Mouse (Mus musculus) layer of hippocampus, adult 9-11 months (tissue): ENCODE measurements around the gene Pde4b.

Source experiments
- DNase-seq: peaks from one replicate; pipeline ENCODE4 v3.0.0; 2022

Pde4b gene

GRCm38 (mm10) chr4:102582963-102583362 is 495.6 kb downstream of the Pde4b start:
- no peak for DNase-seq

GRCm38 (mm10) chr4:102583469-102583868 is 496.1 kb downstream of the Pde4b start:
- DNase-seq, result no peak

GRCm38 (mm10) chr4:102584601-102585265 is 497.4 kb downstream of the Pde4b start:
- DNase-seq, result no peak

DNA sequence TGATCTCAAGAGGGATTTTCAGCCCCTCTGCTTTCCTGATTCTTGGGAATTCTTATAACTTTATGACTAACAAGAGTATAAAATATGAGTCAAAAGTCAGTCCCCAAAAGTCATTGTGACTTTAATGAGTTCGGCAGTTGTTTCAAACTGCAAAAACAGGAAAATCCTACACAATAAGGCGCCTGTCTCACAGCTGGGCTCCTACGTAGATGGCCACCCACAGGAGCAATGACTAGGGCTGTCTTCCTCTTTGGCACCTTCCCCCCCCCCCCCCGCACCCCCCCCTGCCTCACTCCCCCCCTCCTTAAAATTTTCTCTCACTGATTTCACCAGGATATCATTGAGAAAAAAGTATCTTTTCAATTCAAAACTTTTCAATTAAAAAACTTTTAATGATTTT is 498.2 kb downstream of the Pde4b start:
- no peak for DNase-seq

DNA sequence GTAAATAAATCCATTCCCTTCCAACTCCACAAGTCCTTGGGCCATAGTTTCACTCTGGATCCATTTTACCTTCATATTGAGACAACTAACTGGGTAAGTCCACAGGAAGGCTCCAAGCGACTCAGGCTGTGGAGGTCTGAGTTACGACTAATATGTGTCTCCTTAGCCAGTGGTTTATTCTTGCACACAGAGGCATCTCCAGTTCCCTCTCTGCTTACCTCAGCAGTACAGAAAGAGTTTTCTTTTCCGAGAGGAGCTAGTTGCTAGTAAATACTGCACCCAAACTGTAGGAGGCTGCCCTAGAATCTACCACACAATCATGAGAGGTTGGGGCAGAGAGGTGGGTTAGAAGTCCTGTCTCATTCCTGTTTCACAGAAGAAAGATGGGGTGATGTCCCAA is 499.4 kb downstream of the Pde4b start:
- DNase-seq, result no peak

DNA sequence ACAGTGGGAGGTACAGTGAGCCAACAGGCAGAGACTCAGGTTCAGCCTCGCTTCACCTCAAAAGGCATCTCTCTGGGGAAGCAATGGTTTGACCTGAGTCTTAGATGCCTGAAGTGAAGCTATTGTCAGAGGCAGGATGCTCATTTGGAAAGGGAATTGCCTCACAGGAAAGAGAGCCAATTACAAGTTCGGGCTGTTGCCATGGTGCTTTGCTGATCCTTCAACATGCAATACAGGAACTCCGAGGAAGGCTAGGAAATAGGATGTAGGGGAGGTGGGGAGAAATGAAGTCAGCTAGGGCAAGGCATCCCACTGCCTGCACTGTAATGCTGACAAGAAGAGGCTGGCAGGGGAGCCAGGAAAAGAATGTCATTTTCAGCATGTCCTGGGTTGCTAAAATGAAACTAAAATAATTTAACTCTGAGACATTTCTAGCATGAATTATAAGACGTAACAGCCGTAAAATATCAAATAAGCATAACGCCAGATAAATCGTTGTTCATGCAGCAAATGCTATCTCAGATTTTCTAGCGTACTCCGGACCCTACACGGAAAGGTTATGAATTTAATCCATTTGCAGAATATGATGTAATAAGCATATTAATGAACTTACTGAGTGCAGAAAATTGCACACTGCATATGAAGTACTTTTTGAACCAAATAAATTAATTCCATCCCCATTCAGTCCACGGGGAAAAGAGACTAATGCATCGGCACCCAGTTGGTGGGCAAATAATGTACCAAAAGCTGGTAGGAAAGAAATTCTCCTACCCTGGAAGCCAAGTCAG is 501.5 kb downstream of the Pde4b start:
- DNase-seq, result peak; percentile 78

GRCm38 (mm10) chr4:102589537-102590031 is 502.2 kb downstream of the Pde4b start:
- no peak for DNase-seq

DNA sequence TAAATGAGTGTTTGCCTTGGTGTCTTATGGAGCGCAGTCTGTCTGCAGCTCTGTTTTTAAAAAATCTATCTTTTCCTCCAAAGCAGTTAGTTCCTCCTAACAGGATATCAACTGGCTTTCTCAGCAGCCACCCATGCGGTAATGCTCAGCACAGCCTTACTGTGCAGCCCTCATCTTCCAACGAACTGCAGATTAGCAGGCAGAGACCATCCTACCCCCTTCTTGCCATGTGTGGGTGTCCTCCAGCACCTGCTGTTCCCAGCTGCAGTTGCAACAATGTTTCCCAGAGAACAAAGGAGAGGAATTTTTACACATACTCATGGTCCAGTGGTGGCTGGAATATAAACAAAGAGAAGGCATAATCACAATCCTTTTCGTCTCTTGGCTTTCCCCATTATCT is 504.5 kb downstream of the Pde4b start:
- DNase-seq, result no peak

DNA sequence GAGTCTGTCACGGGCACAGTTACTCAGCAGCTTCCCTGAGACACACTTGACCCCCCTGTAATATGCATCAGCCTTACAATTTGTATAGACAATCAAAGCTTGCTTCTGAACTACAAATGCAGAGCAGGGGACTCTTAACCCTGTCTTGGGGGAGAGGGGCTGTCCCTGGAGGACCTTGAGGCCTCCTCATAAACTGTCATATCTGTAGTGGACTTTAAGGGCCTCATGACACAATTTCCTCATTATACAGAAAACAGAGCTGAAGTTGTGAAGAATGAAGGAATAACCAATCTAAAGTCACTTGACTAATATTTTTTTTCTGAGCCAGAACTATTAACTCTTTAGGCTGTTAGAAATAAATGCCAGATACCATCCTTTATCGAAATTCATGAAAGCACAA is 505.2 kb downstream of the Pde4b start:
- DNase-seq, result no peak

DNA sequence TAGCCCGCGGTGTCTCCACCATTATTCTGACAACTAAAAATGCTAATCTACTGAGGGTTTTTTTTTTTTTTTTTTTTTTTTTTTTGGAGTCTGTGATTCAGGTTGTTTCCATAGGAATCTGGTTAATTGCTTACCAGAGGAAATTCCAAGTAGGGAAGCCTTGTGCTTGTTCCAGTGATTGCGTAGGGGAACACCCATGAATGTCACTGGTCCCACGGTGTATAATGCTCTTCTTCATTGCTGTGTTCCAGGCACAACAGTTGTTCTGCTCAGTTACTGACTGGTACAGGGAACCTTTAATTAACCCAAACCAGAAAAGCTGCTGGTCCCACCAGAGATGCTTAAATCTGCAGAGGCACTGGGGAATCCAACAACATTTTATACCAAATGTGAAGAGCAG is 506.3 kb downstream of the Pde4b start:
- no peak for DNase-seq

GRCm38 (mm10) chr4:102594506-102594905 is 507.2 kb downstream of the Pde4b start:
- no peak for DNase-seq

- no peak for DNase-seq
Measured at GRCm38 (mm10) chr4:102603968-102604367, 516.6 kb downstream of the Pde4b start.

GRCm38 (mm10) chr4:102605231-102605630 is 517.9 kb downstream of the Pde4b start:
- no peak for DNase-seq

DNA sequence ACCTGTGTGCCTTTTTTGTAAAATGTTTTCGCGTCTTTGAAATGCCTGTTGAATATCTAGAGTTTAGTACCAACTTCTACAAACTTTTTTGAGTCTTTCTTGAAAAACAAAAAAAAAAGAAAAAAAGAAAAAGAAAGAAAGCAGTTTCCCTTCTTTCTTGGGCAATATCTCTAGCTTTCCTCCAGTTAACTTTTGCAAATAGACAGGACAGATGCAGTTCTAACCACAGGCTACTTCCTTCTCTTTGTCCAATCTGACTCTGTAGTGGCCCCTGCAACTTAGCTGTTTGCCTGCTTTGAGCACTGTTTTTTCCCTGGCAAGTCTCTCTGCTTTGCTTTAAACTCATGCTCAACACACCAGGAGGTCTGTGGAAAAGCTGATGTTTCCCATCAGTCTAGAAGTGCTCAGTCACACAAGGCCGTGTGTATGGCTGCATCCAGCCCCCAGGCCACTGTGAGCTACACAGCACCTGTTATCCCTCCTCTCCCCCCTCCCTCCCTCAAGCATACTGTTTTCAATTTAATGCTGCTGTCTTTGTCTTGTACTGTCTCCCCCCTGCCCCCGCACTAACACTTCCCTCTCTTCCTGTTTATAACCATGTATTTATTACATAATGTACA is 518.5 kb downstream of the Pde4b start:
- no peak for DNase-seq

GRCm38 (mm10) chr4:102606825-102607224 is 519.5 kb downstream of the Pde4b start:
- no peak for DNase-seq

DNA sequence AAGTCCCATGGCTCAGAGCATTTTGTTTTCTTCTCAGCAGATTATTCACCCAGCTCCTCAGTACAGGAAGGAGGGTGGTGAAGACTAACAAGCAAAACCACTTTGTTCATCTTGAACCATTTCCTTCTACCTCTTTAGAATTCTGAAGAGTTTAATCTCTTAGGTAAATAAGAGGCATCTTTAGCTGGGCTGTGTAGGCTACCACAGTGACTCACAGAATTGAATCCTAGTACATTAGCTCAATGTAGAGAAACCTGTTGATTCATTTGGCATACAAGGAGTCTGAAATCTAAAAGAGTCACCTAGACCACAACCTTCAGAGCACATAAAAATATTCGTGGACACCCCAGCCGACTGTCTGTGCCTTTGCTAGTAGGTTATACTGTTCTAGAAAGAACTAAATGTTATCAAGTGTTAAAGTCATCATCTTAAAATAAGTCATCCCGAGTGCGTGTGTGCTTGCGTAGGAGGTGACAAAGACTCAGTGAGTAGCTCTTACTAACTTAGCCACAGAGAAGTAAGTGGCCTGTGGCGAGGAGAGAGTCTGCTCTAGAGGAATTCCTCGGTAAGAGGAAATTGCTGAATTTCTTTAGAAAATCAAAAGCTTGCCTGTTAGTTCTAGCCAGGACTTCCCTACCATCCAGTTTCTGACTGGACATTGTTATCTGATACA is 520.5 kb downstream of the Pde4b start:
- DNase-seq, result no peak

- no peak for DNase-seq
Measured at GRCm38 (mm10) chr4:102612596-102612995, 525.3 kb downstream of the Pde4b start.

DNA sequence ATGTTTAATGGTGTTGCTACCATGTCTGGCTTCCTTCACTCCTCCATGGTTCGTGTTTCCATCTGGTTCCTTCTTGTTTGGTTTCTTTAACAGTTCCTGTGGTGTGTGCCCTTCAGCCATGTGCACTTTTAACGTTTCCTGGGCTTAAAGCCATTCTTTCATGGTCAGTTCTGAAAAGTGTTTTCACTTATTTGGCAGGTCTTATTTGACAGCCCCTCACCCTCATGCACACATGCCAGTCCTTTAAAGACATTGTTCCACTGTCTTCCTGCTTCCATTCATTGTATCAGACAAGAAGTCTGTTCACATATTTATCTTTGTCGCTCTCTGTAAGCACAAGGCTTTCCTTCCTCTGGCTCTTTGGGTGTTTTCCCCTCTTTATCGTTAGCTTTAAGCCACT is 530.4 kb downstream of the Pde4b start:
- DNase-seq, result no peak

- no peak for DNase-seq
Measured at GRCm38 (mm10) chr4:102618609-102619008, 531.3 kb downstream of the Pde4b start.

DNA sequence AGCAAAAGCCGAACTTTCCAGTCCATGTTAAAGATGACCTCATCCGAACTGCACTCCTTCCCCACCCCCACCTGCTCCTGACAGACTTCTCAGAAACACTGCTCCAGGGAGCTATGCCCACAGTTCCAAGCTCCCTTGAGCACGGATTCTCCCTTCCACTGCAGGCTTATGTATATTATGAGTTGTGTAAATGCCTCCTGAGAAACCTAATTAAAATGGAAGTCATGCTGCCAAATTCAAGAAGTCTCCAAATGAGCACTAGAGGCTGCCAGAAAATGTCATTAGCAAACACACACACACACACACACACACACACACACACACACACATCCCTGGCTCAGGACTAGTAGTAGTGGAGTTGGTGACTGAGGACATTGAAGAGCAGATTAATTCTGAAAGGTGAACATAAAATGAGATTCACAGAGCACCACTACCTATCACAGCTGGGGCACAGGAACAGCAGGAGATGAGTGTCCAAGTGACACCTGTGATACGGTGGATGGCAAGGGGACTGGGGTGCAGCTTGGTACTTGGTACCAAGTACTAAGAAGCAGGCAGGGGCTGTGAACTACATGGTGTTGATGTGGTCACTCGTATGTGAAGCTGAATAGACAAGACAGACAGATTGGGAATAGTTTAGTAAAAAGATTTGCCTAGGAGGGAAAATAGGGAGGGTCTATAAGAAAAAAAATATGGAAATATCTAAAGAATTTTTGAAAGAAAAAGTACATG is 533.0 kb downstream of the Pde4b start:
- DNase-seq, result no peak

- no peak for DNase-seq
Measured at GRCm38 (mm10) chr4:102621120-102621519, 533.8 kb downstream of the Pde4b start.

- DNase-seq, result peak; percentile 25
Measured at GRCm38 (mm10) chr4:102622977-102623376, 535.6 kb downstream of the Pde4b start.
